Mouse (Mus musculus) heart, adult 11 months (tissue): ENCODE measurements at regions not wholly inside any gene's neighbourhood (a gene's known extent, or its start where the extent isn't known, plus 50 kb on each side); places are given as distances from the start of the nearest gene placed in this dataset.

Experiments
- DNase-seq: peaks from one replicate; pipeline ENCODE4 v3.0.0; 2022

GRCm38 (mm10) chr6:6387571-6387970 is 170.6 kb upstream of the Slc25a13 start:
- peak; percentile 68 for DNase-seq

DNA sequence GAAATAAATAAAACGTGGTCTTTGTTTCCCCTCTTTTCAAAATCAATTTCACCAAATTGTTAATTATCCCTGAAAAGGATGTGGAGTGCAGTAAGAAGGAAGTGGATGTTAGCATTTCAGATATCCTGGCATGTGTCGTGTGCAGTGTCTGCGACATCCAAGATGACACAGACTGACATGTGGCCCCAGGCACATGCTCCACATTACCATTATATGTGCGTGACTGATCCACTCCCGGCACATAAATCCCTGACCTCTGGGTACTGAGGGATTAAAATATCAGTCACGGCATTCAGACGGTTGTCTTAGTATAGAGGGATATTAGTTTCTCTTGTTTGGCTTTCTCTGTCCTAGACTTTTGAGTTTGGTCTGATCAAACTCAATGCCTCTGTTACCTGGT is 168.0 kb upstream of the Slc25a13 start:
- DNase-seq = peak; percentile 39

DNA sequence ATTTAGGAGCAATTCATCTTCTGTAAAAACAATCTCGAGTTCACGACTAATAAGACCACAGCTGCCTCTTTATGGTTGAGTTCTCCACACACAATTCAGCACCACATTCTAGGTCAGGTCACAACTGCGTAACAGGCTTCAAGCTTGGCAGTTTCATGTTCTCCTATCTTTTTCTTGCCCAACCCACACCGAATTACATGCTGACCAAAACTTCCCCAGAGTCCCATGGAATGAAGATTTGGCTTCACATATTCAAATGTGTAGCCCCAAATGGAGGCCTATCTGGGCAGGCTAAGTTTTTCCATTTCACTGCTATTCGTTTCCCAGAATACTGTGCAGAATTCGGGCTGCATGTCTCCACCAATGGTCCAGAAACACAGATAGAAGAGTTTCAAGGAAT is 167.5 kb upstream of the Slc25a13 start:
- peak; percentile 90 for DNase-seq

GRCm38 (mm10) chr6:6372421-6372820 is 155.4 kb upstream of the Slc25a13 start:
- DNase-seq = peak; percentile 55

DNA sequence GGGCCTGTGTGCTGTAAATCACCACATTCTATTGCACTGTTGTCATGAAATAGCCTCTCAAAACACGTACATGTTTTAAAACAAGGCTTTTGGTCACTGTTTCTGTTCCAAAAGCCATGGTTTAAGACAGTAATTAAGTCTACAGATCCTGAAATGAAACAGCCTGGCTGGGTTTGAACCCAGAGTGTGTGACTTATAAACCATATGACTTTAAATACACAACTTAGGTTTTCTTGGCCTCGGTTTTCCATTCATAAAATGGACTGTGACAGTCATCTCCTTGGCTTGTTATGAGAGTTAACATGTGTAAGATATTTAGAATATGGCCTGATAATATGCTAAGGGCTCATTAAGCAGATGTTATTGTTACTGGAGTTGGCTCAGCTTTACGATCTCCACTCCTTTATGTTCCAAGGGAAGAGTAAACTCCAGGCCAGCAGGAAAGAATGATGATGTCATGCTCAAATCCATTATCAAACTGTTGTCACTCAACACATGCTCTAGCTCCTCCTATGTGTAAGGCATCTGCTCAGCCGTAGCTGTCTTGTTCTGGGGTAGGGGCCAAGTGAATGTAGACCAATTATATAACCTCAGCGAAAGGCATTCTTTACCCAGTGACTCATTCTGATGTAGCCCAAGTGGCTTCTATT is 154.6 kb upstream of the Slc25a13 start:
- DNase-seq = peak; percentile 95

GRCm38 (mm10) chr6:6364037-6364436 is 147.1 kb upstream of the Slc25a13 start:
- DNase-seq = peak; percentile 49

DNA sequence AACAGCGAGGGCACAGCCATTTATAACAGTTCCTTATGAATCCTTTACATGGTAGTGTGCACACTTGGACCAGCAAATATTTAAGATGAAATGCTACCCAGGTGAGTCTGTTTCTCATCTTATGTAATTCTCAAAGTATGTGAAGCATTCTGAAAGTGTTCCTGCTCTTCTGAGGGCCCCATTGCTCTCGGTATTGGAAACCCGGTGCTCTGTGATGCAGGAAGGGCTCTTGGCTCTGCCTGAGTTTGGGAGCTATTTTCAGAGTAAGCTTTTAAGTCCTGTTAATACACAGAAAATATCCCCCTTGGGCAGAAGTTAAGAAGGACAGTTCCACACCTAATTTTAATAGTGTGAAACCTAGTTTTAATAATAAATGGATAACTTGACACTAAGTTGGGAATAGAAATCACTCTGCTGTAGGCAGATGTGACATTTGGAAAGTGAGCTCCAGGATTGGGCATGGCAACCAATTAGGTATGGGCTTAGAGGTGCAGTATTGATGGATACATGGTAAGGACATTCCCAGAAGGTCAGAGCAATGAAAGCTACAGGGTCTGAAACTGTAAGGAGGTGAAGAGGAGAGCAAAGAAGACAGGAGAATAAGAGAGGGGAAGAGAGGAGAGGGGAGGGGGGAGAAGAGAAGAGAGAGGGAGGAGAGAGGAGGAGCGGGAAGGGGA is 145.8 kb upstream of the Slc25a13 start:
- peak; percentile 61 for DNase-seq

DNA sequence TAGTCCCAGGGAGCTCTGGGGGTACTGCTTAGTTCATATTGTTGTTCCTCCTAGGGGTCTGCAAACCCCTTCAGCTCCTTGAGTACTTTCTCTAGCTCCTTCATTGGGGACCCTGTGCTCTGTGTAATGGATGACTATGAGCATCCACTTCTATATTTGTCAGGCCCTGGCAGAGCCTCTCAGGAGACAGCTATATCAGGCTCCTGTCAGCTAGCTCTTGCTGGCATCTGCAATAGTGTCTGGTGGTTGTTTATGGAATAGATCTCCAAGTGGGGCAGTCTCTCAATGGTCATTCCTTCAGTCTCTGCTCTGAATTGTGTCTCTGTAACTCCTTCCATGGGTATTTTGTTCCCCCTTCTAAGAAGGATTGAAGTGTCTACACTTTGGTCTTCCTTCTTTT is 144.2 kb upstream of the Slc25a13 start:
- peak; percentile 94 for DNase-seq

GRCm38 (mm10) chr6:6357477-6357876 is 140.5 kb upstream of the Slc25a13 start:
- DNase-seq = no peak

DNA sequence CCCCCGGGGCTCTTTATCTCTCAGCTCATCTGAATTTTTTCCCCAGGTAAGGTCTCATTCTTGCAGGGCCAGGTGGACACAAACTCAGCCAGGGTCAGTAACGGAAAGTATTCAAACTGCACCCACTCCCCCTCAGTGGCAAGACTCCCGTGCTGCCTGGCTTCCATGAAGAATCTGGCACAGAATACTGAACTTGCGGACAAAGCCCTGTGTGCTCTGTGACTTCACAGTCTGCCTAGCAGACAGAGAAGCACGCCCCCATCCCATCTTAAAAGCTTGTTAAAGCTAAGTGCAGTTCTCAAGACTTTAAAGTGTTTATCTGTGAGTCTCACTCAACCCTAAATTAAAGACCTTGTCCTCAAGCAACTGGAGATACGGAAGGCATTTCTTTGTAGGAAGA is 140.0 kb upstream of the Slc25a13 start:
- DNase-seq = no peak

- no peak for DNase-seq
These were observed 118.3 kb upstream of the Slc25a13 start for GRCm38 (mm10) chr6:6335251-6335650.

DNA sequence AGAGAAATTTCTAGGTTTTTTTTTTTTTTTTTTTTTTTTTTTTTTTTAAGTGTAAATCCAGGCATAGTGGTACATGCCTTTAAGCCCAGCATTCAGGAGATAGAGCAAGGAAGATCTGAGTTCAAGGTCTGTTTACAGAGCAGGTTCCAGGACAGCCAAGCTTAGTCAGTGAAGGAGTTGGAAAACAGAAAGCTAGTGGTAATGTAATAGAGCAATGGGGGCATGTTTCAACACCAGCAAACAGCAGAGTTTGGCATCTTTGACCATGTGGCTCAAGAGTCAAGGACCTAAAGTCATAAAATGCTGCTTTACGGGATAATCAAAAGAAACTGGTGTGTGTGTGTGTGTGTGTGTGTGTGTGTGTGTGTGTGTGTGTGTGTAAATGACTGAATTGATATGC is 113.3 kb upstream of the Slc25a13 start:
- DNase-seq = no peak

DNA sequence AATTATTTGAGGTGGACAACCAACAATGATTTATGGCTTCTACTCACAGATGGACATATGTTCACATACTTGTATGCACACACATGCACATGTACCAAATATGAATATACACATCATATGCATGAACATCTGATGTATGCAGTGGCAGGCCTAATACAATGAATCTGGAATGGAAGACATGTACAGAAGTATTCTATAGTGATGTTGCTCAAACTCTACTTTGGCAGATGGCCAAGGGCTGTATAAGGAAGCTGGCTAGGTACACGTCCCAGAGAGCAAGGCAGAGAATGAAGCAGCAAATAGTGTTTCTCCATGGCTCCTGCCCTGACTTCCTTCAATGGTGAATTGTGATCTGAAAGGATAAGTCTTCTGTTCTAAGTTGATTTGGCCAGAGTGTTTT is 108.5 kb upstream of the Slc25a13 start:
- no peak for DNase-seq

DNA sequence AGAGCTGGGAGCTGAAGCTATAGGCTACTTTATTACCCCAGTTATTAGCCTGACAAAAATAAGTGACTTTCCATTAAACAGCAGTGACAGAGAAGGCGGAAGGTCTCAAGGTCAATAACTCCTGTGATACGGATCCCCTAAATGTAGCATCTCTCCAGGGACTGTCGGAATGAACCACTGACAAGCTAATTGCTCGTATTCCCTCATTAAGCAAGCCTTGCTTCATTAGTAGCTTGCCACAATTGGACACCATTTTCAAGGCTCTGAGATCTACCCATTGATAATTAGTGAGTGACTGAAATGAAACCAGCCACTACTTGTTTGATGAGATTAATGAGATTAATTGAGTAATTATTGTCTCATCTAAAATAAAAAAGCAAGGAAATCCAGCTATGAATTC is 99.8 kb upstream of the Slc25a13 start:
- no peak for DNase-seq

DNA sequence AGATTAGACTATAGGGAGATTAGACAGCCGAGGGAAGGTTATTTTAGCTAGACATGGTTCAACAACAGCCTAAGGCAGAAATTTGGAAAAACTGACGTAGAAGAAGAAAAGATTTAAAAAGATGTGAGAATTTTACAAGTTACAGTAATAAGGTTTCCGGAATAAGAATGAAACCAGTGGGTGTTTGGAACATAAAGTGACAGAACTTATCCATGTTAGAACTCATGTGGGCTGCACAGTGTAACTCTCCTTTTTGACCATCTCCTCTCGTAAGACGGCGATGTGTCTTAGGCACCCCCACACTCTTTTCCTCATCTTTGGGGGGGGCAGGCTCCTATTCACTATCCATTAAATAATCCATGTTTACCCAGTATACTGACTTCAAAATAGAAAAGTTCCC is 96.2 kb upstream of the Slc25a13 start:
- no peak for DNase-seq

DNA sequence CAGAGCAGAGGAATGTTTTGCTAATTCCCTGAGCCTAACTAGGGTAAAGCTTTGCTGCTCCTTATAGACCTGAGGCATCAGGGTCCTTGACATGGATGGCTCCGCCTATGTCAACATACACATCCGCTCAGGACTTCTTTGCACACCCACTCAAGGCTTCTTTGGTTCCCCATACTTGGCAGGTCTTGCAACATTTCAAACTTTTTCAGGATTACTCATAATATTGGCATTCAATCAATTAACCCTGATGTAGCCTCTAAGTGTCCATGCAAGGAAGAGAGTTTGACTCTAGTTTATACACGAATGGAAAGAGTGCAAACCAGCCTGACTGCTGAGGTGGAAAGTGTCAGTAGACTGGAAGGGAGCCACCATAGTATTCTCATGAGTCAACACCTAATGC is 93.2 kb upstream of the Slc25a13 start:
- DNase-seq = no peak

DNA sequence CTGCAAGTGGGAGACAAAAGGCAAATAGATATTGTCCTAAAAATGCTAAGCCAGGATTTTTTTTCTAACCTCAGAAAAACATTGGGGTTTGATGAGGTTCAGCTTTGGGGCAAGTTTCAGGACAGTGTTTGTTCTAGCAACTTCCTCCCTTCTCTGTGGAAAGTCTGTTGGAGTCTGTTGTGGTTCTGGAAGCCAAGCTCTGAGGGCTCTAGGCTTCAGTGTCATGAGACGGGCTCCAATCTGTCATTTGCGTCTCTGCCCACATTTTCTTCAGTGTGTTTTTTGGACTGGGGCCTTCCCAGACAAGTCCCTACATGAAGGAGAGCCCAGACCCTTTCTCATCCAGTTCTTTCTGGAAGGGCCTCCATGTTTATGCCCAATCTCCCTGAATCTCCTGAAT is 90.6 kb upstream of the Slc25a13 start:
- peak; percentile 94 for DNase-seq

DNA sequence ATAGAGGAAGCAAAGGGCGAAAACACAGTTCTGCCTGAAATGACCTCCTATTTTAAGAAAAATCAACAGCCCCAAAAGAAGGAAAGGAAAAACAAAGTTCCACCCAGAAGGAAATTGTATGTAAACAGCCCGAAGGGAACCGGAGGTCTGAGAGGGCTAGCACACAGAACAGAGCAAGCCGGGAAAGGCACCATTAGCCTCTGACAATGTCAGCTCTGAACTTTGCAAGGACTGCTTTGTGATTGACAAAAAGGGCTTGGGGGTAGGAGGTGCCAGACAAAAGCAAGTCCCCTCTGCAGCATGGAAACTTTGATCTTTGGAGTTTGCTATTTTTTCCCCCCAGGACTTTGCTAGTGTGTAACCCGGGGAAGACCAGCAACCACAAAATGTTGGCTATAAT is 86.8 kb upstream of the Slc25a13 start:
- peak; percentile 90 for DNase-seq

GRCm38 (mm10) chr6:6301001-6301510 is 84.1 kb upstream of the Slc25a13 start:
- peak; percentile 94 for DNase-seq

DNA sequence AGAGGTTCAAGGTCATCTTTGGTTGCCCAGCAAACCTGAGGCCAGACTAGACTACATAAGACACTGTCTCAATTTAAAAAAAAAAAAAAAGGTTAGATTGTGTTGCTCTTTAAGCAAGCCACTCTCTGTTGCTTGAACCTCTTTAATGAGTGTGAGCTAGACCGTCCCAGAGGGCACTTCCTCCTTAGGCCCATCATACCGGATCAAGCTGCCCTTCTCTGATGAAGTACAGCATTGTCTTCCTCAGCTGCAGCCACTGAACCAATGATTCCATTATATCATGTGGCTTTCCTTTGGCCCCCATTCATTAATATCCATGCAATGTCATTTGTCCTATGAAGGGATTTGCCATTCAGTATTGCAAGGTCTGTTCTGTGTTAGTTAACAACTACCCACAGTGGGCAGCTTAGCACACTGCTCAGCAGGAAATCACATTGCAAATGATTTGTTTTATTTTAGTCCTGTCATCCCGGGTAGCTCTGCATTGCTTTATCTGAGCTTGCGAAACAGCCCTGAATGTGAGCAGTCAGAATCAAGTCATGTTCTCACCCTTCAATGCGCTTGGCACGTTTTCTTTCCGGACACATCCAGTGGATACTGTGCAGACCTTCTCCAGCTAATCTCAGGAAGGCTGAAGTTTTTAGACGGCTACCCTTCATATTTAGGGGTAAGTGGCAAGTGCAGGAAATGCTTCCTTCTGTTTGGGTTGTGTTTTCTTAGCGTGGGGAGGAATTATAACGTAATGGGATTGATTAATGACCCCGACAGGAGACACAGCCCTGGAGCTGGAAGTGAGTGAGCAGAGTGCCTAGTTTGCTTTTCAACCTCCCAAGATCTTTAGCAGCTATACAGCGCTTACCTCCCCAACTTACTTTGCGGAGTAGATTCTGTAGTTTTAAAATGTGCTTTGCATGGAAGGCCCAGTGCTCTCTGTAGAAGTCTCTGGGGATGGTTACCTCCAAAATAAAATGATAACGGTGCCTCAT is 82.2 kb upstream of the Slc25a13 start:
- DNase-seq = peak; percentile 98

- peak; percentile 53 for DNase-seq
These were observed 78.6 kb upstream of the Slc25a13 start for GRCm38 (mm10) chr6:6295551-6295950.

DNA sequence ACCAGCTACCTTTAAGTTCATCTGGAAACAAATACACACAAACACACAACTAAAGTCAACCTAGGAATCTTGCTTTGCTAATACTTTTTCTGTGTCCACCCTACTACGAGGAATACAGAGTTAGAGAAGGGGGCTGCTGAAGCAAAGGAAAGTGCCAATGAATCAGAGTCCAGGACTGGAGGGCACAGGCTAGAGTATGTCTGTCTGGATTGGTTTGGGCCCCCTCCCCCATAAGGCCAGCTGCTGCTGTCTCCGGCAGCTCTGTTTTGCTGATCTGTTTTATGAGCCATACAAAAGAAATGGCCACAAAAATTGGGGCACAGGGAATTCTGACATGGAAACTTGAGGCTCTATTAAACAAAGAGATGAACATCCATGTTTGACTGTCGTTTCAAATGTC is 74.8 kb upstream of the Slc25a13 start:
- peak; percentile 27 for DNase-seq

- DNase-seq = peak; percentile 86
These were observed 73.5 kb upstream of the Slc25a13 start for GRCm38 (mm10) chr6:6290427-6290826.
